Mouse (Mus musculus): ENCODE data around the gene Nr1d1.

- TF ChIP-seq CTCF (IDR thresholded peaks at IDR 0.05; ENCODE audit: insufficient read depth, low read length), result no peak
- TF ChIP-seq POLR2A (IDR thresholded peaks at IDR 0.05; ENCODE audit: borderline replicate concordance, extremely low read depth, low read depth, low read length), result no peak
These were observed 24.6 kb downstream of the Nr1d1 start for GRCm38 (mm10) chr11:98750351-98751201.
